Mouse (Mus musculus) lung, postnatal 14 days (tissue): ENCODE results near the gene Cd2bp2.
A peak's percentile ranks its signal among the peaks of the same experiment; 100 is the strongest.

Experiments used
- DNase-seq: peaks from one replicate; pipeline ENCODE4 v3.0.0; 2021

Gene Cd2bp2

GRCm38 (mm10) chr7:127217475-127217874, 21.6 kb upstream of the Cd2bp2 start:
- DNase-seq = no peak

GRCm38 (mm10) chr7:127216307-127216706, 20.5 kb upstream of the Cd2bp2 start:
- DNase-seq = no peak

- DNase-seq = peak; percentile 75
Observed at GRCm38 (mm10) chr7:127214981-127215871, 19.4 kb upstream of the Cd2bp2 start.

GRCm38 (mm10) chr7:127214521-127214920, 18.7 kb upstream of the Cd2bp2 start:
- no peak for DNase-seq

GRCm38 (mm10) chr7:127213930-127214329, 18.1 kb upstream of the Cd2bp2 start:
- no peak for DNase-seq

GRCm38 (mm10) chr7:127213485-127213884, 17.6 kb upstream of the Cd2bp2 start:
- DNase-seq = peak; percentile 64

GRCm38 (mm10) chr7:127212432-127213250, 16.8 kb upstream of the Cd2bp2 start:
- no peak for DNase-seq

- no peak for DNase-seq
Observed at GRCm38 (mm10) chr7:127211014-127211745, 15.3 kb upstream of the Cd2bp2 start.

GRCm38 (mm10) chr7:127210266-127210665, 14.4 kb upstream of the Cd2bp2 start:
- DNase-seq = no peak

- no peak for DNase-seq
Observed at GRCm38 (mm10) chr7:127209851-127210250, 14.0 kb upstream of the Cd2bp2 start.

GRCm38 (mm10) chr7:127208553-127209438, 12.9 kb upstream of the Cd2bp2 start, which contains the start of gene Mylpf:
Mylpf (plus strand) TSS chr7:127208890.
- DNase-seq = peak; percentile 95

GRCm38 (mm10) chr7:127208295-127208552, 12.4 kb upstream of the Cd2bp2 start, which contains the start of gene Tbc1d10b:
Tbc1d10b (minus strand) TSS chr7:127208468.
- no peak for DNase-seq

- DNase-seq = peak; percentile 26
Observed at GRCm38 (mm10) chr7:127207374-127208294, 11.8 kb upstream of the Cd2bp2 start.

- no peak for DNase-seq
Observed at GRCm38 (mm10) chr7:127206606-127207005, 10.8 kb upstream of the Cd2bp2 start.

- no peak for DNase-seq
Observed at GRCm38 (mm10) chr7:127196484-127196883, 634 bp upstream of the Cd2bp2 start.

GRCm38 (mm10) chr7:127194633-127195029, 1.2 kb downstream of the Cd2bp2 start:
- no peak for DNase-seq

- no peak for DNase-seq
Observed at GRCm38 (mm10) chr7:127194011-127194632, 1.7 kb downstream of the Cd2bp2 start.

GRCm38 (mm10) chr7:127192989-127193388, 2.9 kb downstream of the Cd2bp2 start:
- no peak for DNase-seq

GRCm38 (mm10) chr7:127190672-127191071, 5.2 kb downstream of the Cd2bp2 start:
- DNase-seq = no peak
